Mouse (Mus musculus): ENCODE results near the gene Baz2b. TPM values are rescaled to one million over a fixed set of nuclear protein-coding genes. Genes with fewer than 3 reads are reported as not detected.

Baz2b gene
- polyA plus RNA-seq, 1 experiment from 2014 or later, result 105 TPM

DNA sequence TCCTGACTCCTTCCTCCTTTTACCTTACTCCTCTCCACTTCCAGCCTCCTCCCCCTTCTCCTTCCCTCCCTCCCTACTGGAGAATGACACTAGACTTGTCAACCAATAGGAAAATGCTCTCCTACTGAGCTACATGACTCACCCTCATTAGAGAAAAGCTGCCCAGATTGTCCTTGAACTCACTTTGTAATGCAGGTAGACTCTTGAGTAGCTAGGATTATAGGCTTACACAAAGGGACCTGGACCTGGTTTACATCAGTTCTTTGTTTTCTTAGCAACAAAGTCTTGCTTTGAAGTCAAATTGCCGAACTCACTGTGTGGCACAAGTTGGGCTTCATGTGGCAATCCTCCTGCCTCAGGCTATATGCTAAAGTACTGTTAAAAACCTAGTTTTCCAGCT is 12.8 kb downstream of the Baz2b start:
- no peak overlapping the region for H3K4me3 ChIP-seq
- no peaks in the 10 kb centered on the region for H3K36me3 ChIP-seq
- ATAC-seq (ENCODE audit: low FRiP score), result no peak
- H3K9ac ChIP-seq, result no peak overlapping the region
- H3K4me2 ChIP-seq, result no peak overlapping the region
- no peaks in the 10 kb centered on the region for H3K27me3 ChIP-seq
- H3K27ac ChIP-seq, result no peak overlapping the region
- no peaks in the 10 kb centered on the region for H3K4me1 ChIP-seq (replicated peaks)
- WGBS, result 61% methylated on average over 1 of the region's 1 CpGs
- no peaks in the 10 kb centered on the region for H3K9me3 ChIP-seq

DNA sequence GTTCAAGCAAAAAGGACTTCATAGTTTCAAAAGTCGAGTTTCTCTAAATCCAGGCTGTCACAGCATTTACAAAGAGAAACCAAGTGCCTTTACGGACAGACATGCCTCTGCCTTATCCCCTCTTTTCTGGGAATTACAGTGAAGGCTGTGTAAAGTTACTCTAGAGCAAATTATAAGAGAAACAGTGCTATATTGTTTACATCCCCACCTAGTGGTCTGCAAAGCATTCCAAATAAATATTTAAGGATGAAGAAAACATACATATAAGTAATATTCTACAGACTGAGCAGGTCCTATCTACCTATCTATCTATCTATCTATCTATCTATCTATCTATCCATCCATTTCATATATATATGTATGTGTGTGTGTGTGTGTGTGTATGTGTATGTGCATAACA is 27.9 kb downstream of the Baz2b start:
- WGBS, result 67% methylated on average over 2 of the region's 2 CpGs
- Histone ChIP-seq H3K9me3 (no peaks in the 10 kb centered on the region), H3K36me3 (no peaks in the 10 kb centered on the region), H3K27ac (no peak overlapping the region), H3K4me2 (no peak overlapping the region), H3K4me1 (replicated peaks) (no peaks in the 10 kb centered on the region), H3K27me3 (no peaks in the 10 kb centered on the region), H3K4me3 (no peak overlapping the region), H3K9ac (no peak overlapping the region)
- no peak for ATAC-seq (ENCODE audit: low FRiP score)

DNA sequence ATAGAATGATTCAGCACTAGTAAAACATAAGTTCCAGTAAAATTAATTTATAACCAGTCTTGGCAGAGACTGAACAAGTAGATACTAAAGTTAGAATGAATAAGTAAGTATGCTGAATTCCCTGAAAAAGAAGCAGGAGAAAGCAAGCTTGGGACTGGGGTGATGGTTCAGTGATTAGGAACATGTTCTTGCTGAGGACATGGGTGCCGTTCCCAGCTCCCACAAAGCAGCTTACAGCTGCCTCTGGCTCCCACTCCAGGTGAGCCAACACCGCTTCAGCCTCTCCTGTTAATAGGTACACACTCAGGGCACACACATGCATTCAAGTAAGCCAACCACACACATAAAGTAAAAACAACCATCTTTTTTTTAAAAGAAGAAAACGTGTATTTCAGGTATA is 32.1 kb downstream of the Baz2b start:
- H3K4me1 ChIP-seq (replicated peaks), result no peaks in the 10 kb centered on the region
- H3K4me3 ChIP-seq, result no peak overlapping the region
- ATAC-seq (ENCODE audit: low FRiP score), result no peak
- H3K27me3 ChIP-seq, result no peaks in the 10 kb centered on the region
- no peaks in the 10 kb centered on the region for H3K36me3 ChIP-seq
- no peak overlapping the region for H3K4me2 ChIP-seq
- no peaks in the 10 kb centered on the region for H3K9me3 ChIP-seq
- WGBS, result 83% methylated on average over 3 of the region's 3 CpGs
- no peak overlapping the region for H3K9ac ChIP-seq
- no peak overlapping the region for H3K27ac ChIP-seq

DNA sequence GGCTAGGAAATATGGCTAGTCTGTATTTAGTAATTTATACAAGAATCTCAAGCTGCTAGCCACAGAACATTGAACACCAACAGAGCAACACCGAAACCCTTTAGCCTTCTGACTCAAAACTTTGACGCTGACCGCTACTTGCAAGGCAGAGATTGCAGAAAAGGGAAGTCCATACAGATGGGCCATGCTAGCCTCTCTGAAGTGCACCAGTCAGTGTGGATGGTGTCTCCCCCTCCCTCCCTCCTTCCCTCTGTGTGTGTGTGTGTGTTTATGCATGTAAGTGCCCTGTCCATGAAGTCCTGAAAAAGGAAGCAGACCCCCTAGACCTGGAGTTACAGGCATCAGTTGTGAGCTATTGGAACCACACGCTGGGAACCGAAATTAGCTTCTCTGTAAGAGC is 33.6 kb downstream of the Baz2b start:
- no peak overlapping the region for H3K27ac ChIP-seq
- H3K27me3 ChIP-seq, result no peaks in the 10 kb centered on the region
- H3K4me3 ChIP-seq, result no peak overlapping the region
- no peak overlapping the region for H3K9ac ChIP-seq
- H3K4me2 ChIP-seq, result no peak overlapping the region
- 93% methylated on average over 5 of the region's 5 CpGs for WGBS
- H3K9me3 ChIP-seq, result no peaks in the 10 kb centered on the region
- H3K36me3 ChIP-seq, result no peaks in the 10 kb centered on the region
- no peaks in the 10 kb centered on the region for H3K4me1 ChIP-seq (replicated peaks)
- no peak for ATAC-seq (ENCODE audit: low FRiP score)

DNA sequence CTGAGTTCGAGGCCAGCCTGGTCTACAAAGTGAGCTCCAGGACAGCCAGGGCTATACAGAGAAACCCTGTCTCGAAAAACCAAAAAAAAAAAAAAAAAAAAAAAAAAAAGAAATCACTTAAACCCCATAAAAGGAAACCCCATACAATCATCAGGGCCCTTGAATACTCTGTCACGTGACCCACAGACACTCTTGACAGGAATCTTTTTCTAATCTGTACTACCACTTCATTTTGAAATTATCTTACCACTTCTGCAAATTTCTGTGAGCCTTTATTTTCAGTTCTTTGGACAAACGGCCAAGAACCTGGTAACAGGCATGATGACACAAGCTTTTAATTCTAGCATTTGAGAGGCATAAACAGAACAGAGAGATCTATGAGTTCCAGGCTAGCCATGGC is 34.6 kb downstream of the Baz2b start:
- Histone ChIP-seq H3K9me3 (no peaks in the 10 kb centered on the region), H3K4me1 (replicated peaks) (no peaks in the 10 kb centered on the region), H3K9ac (no peak overlapping the region), H3K36me3 (no peaks in the 10 kb centered on the region), H3K27me3 (no peaks in the 10 kb centered on the region), H3K4me3 (no peak overlapping the region), H3K4me2 (no peak overlapping the region), H3K27ac (no peak overlapping the region)
- WGBS, result 97% methylated on average over 3 of the region's 4 CpGs
- ATAC-seq (ENCODE audit: low FRiP score), result no peak

DNA sequence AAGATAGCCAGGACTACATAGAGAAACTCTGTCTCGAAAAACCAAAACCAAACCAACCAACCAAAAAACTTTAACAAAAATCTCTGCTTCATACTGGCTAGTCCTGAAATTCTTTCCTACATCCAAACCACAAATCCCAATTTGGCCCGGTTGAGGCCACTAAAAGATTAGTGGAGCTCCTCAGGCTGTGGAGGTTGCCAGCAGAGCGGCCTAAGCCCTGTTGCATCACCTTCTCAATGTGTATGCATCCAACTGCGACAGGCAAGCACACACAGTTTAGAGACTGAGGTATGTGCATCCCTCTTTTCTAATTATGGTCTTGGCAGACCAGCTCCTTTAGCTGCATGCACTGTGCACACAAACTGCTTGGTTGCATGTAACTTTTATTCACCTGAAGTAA is 36.0 kb downstream of the Baz2b start:
- Histone ChIP-seq H3K27me3 (no peaks in the 10 kb centered on the region), H3K4me3 (no peak overlapping the region), H3K4me1 (replicated peaks) (no peaks in the 10 kb centered on the region), H3K36me3 (no peaks in the 10 kb centered on the region), H3K27ac (no peak overlapping the region), H3K9ac (no peak overlapping the region), H3K4me2 (no peak overlapping the region), H3K9me3 (no peaks in the 10 kb centered on the region)
- ATAC-seq (ENCODE audit: low FRiP score), result no peak
- WGBS, result 97% methylated on average over 4 of the region's 4 CpGs

DNA sequence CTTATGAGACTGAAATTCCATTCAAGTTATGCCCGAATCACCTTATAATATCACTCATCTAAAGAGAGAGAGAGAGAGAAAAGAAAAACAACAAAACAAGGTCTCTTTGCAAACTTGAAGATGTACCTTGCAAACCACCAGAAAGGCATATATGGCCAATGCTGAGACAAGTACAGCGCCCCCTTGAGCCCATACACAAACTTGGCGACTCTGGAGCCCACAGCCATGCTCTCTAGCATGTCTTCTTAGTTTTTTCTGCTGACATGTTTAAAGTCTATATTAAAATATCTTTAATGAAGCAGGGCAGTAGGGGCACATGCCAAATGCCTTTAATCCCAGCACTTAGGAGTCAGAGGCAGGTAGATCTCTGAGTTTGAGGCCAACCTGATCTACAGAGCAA is 36.4 kb downstream of the Baz2b start:
- Histone ChIP-seq H3K4me1 (replicated peaks) (no peaks in the 10 kb centered on the region), H3K9me3 (no peaks in the 10 kb centered on the region), H3K9ac (no peak overlapping the region), H3K27me3 (no peaks in the 10 kb centered on the region), H3K36me3 (no peaks in the 10 kb centered on the region), H3K4me3 (no peak overlapping the region), H3K27ac (no peak overlapping the region), H3K4me2 (no peak overlapping the region)
- ATAC-seq (ENCODE audit: low FRiP score), result no peak
- WGBS, result 65% methylated on average over 3 of the region's 3 CpGs

DNA sequence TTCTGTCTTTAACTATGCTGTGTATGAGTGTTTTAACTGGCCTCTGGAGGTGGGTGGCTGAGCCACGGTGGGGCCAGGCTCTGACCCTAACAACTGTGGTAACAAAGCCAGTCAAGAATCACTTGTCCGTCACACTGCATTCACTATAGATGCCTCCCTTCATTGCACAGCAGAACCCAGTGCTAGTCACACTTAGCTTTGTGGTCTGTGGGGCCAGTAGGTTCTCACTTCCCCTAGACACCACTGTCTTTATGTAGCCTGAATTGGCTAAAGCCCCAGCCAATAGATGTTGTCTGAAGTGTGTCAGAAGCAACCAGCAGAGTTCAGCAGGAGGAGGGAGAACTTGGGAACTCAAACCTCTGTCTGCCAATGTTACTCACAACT is 37.1 kb downstream of the Baz2b start:
- WGBS, result 46% methylated on average over 2 of the region's 2 CpGs
- Histone ChIP-seq H3K27me3 (no peaks in the 10 kb centered on the region), H3K9me3 (no peaks in the 10 kb centered on the region), H3K36me3 (no peaks in the 10 kb centered on the region), H3K27ac (no peak overlapping the region), H3K4me3 (no peak overlapping the region), H3K9ac (no peak overlapping the region), H3K4me1 (replicated peaks) (no peaks in the 10 kb centered on the region), H3K4me2 (no peak overlapping the region)
- no peak for ATAC-seq (ENCODE audit: low FRiP score)

DNA sequence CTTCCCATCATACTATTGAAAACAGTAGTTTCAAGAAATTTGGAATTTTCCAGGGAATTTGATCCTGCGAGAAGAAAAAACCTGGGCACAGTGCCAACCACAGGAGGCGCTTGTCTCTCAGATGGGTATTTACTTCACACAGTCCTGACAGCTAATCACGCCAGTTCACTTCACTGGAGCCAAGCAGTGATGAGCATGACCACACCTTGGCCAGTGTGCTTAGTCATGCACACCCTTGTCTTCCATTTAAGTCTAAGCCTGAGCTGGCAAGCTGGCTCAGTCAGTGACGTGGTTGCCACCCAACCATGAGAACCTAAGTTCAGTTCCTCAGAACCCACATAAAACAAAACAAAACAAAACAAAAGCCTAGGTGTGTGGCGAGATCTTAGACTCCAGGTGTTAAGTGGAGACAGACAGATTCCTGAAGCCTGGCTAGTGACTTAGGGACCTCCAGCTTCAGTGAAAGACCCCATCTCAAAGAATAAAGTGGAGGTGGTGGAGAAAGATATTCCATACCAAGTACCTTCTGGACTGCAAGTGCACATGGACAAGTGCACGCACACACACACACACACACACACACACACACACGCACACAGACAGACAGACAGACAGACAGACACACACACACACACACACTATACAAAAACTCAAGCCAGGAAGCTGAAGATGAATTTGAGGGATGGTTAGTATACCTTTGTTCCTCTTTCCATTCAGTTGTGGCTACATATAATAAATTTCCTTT is 37.7 kb downstream of the Baz2b start:
- Histone ChIP-seq H3K9ac (no peak overlapping the region), H3K4me3 (no peak overlapping the region), H3K9me3 (no peaks in the 10 kb centered on the region), H3K4me1 (replicated peaks) (no peaks in the 10 kb centered on the region), H3K27ac (no peak overlapping the region), H3K4me2 (no peak overlapping the region), H3K36me3 (no peaks in the 10 kb centered on the region), H3K27me3 (no peaks in the 10 kb centered on the region)
- 77% methylated on average over 7 of the region's 7 CpGs for WGBS
- ATAC-seq (ENCODE audit: low FRiP score), result no peak

DNA sequence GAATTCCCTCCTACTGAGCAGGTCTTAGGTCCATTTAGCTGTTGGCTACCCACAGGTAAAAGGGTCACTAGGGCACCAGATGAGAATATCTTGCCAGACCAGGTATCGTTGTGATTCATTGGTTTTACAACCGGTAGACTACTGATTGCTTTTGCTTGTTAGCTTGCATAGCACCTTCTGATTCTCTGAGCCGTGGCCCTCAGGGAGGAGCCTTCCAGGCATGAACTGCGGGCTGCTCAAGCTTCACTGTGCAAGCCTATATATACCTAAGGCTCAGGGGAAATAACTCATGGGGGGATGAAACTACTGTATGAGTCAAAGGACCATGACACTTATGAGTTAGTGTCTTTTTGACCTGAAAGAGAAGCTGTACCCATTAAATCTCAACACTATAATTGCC is 42.8 kb downstream of the Baz2b start:
- WGBS, result 92% methylated on average over 4 of the region's 4 CpGs
- Histone ChIP-seq H3K36me3 (no peaks in the 10 kb centered on the region), H3K27me3 (no peaks in the 10 kb centered on the region)

DNA sequence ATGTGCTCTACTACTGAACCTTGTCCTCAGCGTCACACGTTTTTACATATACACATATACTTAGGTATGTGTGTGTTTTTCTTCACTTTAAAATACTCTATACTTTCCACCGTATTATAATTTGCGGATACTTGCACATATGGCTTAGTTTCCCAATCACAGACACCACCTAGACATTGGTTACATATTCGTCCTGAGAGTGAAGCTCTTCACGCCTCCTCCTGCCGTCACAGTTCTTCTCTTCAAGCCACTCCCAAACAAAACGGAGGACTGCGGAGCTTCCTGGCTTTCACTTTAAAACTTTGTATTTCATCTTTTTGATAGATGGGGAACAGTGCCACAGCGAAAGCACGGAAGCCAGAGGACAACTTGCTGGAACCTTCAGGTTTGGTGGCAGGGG is 44.0 kb downstream of the Baz2b start:
- 94% methylated on average over 11 of the region's 11 CpGs for WGBS
- no peak for ATAC-seq (ENCODE audit: low FRiP score)
- no peak overlapping the region for H3K9ac ChIP-seq
- no peaks in the 10 kb centered on the region for H3K9me3 ChIP-seq
- H3K4me2 ChIP-seq, result no peak overlapping the region
- H3K27ac ChIP-seq, result no peak overlapping the region
- H3K4me1 ChIP-seq (replicated peaks), result no peaks in the 10 kb centered on the region
- H3K27me3 ChIP-seq, result no peaks in the 10 kb centered on the region
- no peak overlapping the region for H3K4me3 ChIP-seq
- H3K36me3 ChIP-seq, result no peaks in the 10 kb centered on the region

More for the DNA sequence above, 42.8 kb downstream of the Baz2b start:
- no peak overlapping the region for H3K9ac ChIP-seq
- no peaks in the 10 kb centered on the region for H3K4me1 ChIP-seq (replicated peaks)
- H3K27ac ChIP-seq, result no peak overlapping the region
- no peak overlapping the region for H3K4me2 ChIP-seq
- H3K4me3 ChIP-seq, result no peak overlapping the region
- H3K9me3 ChIP-seq, result no peaks in the 10 kb centered on the region
- no peak for ATAC-seq (ENCODE audit: low FRiP score)

DNA sequence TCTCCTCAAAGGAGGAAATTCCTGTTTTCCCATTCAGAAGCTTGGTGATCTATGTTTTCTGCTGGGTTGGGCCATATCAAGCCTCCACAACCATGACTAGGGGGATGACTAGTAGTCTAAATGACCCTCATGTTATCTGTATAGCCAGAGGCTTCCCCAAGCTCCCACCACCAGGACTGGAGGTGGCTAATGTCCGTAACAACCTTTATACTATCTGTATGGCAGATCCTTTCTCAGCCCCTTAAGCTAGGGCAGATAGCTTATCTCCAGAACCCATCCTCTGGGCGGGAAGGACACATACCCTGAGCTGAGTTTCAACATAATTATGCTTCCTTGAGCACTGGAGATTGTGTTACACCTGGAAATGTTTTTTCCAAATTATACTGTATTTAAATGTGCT is 45.9 kb downstream of the Baz2b start:
- ATAC-seq (ENCODE audit: low FRiP score), result no peak
- WGBS, result 75% methylated on average over 2 of the region's 2 CpGs
- no peaks in the 10 kb centered on the region for H3K27me3 ChIP-seq
- H3K4me1 ChIP-seq (replicated peaks), result no peaks in the 10 kb centered on the region
- no peak overlapping the region for H3K27ac ChIP-seq
- no peaks in the 10 kb centered on the region for H3K9me3 ChIP-seq
- H3K36me3 ChIP-seq, result no peaks in the 10 kb centered on the region; the same call in 1 of the 2 replicates
- H3K4me3 ChIP-seq, result no peak overlapping the region
- no peak overlapping the region for H3K9ac ChIP-seq
- no peak overlapping the region for H3K4me2 ChIP-seq

DNA sequence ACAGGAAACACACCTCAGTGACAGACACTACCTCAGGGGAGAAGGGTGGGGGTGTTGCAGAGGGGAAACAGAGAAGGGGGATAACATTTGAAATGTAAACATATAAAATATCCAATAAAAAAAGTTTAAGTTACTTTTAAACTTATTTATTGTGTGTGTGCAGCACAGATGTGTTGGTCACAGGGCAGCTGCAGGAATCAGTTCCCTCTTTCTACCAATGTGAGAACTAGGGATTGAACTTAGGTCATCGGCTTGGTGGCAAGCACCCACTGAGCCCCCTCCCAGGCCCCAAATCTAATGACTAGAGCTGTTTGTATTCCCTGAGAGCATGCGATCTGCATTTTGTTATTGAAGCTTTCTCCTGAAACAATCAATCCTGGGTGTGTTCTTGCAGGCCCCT is 57.2 kb downstream of the Baz2b start:
- no peak for ATAC-seq (ENCODE audit: low FRiP score)
- Histone ChIP-seq H3K27me3 (no peaks in the 10 kb centered on the region), H3K36me3 (no peaks in the 10 kb centered on the region), H3K27ac (no peak overlapping the region), H3K9me3 (no peaks in the 10 kb centered on the region; the same call in 1 of the 2 replicates), H3K4me2 (no peak overlapping the region), H3K4me3 (no peak overlapping the region), H3K4me1 (replicated peaks) (no peaks in the 10 kb centered on the region), H3K9ac (no peak overlapping the region)
- 83% methylated on average over 2 of the region's 2 CpGs for WGBS

All from hindbrain, embryonic 13.5 days (tissue).